Mouse (Mus musculus) neutrophil, adult 5-6 weeks (primary cell): ENCODE data around the gene Pecr. TPM values are rescaled to one million over a fixed set of nuclear protein-coding genes. Genes with fewer than 3 reads are reported as not detected.
"Not testable (repeated sequence)": the region's sequence is repeated elsewhere in the genome, so short reads cannot be mapped to it uniquely, and the experiment has no call there.

Source experiments
- ATAC-seq: fragments of 151-379, 151-347 bp; 2 replicates; pipeline ENCODE4 v1.8.0; 2017; ENCODE audit warnings: mild to moderate bottlenecking, moderate TSS enrichment; ENCODE audit not compliant: insufficient number of reproducible peaks, poor library complexity, low FRiP score, severe bottlenecking; ENCODE audit errors: extremely low read depth
- total RNA-seq: library from RNA; stranded (forward); fragments of 200-1000 nt; gene quantifications from 2 replicates; pipeline ENCODE4 v1.2.3, GENCODE M21; 2017

Gene Pecr
- total RNA-seq, 1 experiment from 2014 or later: 0.93 TPM

- ATAC-seq: no peak
These were observed 41.5 kb downstream of the Pecr start for GRCm38 (mm10) chr1:72242581-72243143.

DNA sequence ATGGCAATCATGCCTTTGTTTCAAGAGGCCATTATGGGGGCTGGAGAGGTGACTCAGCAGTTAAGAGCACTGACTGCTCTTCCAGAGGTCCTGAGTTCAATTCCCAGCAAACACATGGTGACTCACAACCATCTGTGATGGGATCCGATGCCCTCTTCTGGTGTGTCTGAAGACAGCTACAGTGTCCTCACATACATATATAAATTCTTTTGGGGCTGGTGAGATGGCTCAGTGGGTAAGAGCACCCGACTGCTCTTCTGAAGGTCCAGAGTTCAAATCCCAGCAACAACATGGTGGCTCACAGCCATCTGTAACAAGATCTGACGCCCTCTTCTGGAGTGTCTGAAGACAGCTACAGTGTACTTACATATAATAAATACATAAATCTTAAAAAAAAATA is 45.0 kb downstream of the Pecr start:
- not testable (repeated sequence) for ATAC-seq

- ATAC-seq: no peak
These were observed 46.0 kb downstream of the Pecr start for GRCm38 (mm10) chr1:72238016-72238580.

GRCm38 (mm10) chr1:72237007-72237775 is 46.9 kb downstream of the Pecr start:
- ATAC-seq: peak; percentile 31; the same call in 1 of the 2 replicates

DNA sequence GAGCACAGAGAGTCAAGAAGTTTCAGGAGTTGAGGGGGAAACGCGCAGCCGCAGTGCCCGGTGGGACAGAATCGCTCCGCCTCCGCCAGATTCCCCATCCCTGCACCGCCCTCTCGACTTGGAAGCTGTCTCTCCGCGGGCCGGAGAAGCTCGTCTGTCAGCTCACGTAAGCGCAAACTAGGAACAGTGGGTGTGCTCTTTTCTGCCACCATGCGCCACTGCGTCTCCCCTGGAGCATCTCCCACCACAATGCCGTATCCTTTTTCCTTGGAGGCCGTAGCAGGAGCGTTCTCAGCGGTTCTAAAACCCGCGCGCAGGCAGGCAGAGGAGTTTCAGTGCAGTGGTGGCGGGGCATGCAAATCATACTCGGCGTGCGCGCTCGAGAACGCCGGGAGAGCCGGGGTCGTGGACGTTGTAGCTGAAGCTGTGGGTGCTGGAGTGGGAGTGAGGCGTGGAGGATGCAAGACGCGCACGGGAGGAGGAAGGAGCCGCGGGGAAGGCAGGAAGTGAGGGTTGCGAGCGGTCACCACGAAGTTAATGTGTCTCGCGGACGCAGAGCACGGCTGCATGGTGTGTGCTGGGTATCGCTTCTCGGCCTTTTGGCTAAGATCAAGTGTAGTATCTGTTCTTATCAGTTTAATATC is 47.6 kb downstream of the Pecr start:
- ATAC-seq: peak; percentile 70

DNA sequence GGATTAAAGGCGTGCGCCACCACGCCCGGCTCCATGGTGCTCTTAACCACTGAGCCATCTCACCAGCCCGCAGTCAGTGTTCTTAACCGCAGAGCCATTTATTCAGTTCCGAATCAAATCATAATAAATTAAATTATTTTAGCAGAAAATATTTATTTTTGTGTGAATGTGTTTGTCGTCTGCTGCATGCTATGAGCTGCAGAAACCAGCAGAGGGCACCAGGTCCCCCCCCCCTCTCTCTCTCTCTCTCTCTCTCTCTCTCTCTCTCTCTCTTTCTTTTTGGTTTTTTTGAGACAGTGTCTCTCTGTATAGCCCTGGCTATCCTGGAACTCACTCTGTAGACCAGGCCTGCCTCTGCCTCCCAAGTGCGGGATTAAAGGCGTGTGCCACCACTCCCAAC is 51.5 kb downstream of the Pecr start:
- not testable (repeated sequence) for ATAC-seq

DNA sequence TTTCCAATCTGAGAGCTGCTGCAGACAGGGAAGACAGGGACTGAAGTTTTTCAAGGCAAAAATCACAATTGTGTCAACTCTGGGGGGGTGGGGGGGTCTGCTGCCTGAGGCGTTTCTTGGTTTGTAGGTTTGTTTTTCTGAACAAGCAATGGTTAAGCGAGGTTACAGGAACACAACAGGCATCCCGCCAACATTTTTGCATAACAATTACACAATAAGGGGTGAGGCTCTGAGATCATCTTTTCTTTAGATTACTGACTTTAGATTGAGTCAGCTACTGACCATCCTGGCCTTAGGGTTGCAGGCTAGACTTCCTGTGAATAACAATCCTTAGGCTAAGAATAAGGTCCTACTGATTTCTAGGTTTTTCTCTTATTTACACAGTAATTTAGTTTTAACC is 55.1 kb downstream of the Pecr start:
- no peak for ATAC-seq

DNA sequence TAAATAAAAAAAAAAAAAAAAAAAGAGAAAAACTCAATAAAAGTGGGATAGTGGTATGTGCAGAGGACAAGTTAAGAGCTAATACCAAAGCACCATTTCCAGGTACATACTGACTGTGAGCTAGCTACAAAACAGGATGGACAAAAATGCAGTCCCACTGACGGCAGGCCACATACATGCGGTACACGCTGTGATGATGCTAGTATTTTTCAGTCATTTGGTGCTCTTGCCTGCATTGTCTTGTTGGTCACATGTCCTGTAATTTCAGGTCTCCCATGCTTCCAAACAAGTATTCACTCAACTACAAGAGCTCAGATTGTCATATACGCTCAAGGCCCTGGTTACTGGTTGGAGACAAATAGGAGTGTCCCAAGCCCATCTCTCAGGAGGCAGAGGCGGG is 56.6 kb downstream of the Pecr start:
- no peak for ATAC-seq

GRCm38 (mm10) chr1:72226887-72227481 is 57.1 kb downstream of the Pecr start:
- ATAC-seq: no peak

DNA sequence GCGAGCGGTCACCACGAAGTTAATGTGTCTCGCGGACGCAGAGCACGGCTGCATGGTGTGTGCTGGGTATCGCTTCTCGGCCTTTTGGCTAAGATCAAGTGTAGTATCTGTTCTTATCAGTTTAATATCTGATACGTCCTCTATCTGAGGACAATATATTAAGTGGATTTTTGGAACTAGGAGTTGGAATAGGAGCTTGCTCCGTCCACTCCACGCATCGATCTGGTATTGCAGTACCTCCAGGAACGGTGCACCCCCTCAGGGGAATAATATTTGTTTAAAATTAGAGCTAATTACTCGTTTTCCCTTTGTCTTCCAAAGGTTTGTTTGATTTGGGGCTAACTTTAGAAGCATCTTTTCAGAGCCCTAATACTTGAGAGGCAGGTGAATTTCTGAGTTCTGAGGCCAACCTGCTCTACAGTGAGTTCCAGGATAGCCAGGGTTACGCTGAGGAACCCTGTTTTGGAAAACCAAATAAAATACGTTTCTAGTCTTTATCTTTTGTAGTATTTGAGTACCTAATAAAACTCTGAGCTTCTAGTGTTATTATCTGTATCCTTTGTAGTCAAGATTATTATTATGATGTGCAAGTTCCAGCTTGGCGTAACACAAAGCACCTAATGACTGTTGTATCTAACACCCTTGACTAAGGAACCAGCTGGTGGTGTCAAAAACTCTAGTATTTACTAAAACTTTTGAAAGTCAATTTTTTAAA is 57.8 kb downstream of the Pecr start:
- ATAC-seq: no peak

DNA sequence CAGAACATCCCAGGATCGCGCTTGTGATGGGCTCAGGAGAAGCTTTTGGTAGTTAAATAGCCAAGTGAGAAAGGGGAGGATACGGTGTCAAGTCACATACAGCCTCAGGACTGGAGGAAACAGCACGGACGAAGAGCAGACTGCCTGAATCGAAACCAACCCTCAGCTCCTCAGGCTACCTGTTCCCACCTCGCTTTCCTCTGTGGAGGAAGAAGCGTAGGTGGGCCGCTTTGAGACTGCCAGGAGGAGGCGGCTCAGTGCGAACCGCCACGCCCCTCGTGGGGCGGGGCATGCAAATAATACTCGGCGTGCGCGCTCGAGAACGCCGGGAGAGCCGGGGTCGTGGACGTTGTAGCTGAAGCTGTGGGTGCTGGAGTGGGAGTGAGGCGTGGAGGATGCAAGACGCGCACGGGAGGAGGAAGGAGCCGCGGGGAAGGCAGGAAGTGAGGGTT is 58.4 kb downstream of the Pecr start:
- peak; percentile 85 for ATAC-seq

DNA sequence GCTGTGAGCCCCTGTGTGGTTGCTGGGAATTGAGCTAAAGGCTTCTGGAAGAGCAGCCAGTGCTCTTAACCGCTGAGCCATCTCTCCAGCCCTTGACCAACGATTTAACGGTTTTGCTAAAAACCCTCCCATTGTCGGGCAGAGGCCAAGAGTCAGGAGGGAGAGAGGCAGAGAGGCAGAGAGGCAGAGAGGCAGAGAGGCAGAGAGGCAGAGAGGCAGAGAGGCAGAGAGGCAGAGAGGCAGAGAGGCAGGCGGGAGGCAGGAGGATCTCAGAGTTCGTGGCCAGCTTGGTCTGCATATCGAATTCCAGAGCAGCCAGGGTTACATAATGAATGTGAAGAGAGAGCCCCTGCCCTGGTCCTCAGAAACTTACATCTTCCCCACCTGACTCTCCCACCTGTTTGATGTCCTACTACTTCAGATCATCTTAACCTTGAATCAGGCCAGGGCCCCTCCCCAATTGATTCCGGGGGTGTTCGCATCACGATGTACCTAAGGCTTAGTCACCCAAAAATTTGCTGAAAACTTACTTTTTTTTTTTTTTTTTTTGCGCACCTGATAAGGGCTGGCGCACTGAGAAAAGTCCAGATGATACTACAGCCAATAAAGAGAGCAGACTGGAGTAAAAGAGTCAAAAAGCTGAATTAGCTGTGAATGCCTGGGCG is 58.9 kb downstream of the Pecr start:
- no peak for ATAC-seq

- ATAC-seq: peak; percentile 52; the same call in 1 of the 2 replicates
These were observed 64.1 kb downstream of the Pecr start for GRCm38 (mm10) chr1:72220008-72220407.

DNA sequence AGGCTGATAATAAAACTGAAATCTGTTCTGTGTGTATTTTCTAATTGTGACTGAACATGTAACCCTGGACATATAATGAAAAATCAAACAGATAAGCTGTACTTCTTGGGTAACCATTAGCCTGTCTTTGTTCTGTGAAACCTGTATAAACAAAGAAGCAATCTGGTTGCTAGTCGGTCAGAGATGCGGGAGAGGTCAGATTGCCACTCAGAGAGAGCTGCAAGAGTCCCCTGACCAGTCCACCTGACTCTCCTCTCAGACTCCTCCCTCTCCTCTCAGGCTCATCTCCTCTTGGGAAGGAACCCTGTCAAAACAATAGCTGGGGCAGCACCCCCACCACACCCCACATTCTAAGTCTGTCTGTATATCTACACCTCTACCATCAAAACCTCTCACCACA is 65.0 kb downstream of the Pecr start:
- ATAC-seq: no peak

DNA sequence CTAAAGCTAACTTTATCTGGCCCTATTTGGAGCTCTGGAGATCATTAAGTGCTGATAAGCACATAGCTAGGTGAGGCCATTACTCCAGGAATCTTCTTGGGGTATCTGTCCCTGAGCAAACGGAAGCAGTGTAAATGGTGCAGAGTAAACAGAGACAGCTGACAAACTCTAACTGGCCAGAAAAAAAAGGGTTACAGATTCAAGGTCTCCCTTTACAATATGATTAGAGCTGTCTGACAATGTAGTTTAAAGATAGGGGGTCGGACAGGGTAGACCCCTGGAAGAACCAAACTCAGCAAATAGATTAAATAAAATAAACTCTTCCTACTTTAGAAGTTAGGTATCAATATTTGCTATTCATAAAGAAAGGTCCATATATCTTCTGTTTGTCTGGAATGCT is 65.5 kb downstream of the Pecr start:
- no peak for ATAC-seq

DNA sequence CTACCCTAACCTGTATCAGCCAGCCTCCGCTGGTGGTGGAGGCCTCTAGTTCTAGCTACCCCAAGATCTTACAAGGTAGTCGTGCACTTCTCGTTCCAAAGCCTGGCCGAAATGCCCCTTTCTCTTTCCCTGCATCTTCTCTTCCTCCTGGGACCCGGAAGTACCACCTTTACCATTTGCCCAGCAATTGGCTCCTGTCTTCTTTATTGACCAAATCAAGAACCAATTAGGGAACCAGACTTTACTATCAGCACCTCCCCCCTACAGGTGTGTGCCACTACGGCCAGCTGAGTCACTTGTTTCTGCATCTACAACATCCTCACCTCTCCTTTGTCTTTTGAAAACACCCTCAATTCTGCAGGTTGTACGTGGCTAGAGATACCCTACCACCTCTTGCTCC is 67.4 kb downstream of the Pecr start:
- no peak for ATAC-seq

DNA sequence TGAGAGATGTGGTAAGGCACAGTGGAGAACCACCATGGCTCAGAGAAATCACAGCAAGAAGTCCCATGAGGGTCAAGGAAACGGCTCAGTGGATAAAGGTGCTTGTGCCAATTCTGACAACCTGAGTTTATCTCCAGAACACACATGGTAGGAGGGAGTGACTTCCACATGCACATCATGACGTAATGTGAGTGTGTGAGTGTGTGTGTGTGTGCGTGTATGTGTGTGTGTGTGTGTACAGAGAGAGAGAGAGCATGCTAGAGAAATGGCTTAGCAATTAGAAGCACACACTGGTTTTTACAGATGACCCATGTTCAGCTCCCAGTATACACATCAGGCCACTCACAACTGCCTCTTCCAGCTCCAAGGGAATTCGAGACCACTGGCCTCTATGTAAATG is 68.9 kb downstream of the Pecr start:
- no peak for ATAC-seq

GRCm38 (mm10) chr1:72214470-72214961 is 69.6 kb downstream of the Pecr start:
- peak; percentile 74 for ATAC-seq
